Mouse (Mus musculus) neural tube, embryonic 13.5 days (tissue): Measurements from ENCODE around the gene Slc35c2. TPM values are rescaled to one million over a fixed set of nuclear protein-coding genes. Genes with fewer than 3 reads are reported as not detected.

Experiments
- ATAC-seq: fragments of 200-750 bp; cut with Nextera tagmentation; 2 replicates; pipeline ENCODE4 v1.8.0; 2017; ENCODE audit warnings: low read depth, mild to moderate bottlenecking, moderate TSS enrichment, moderate library complexity
- H3K27ac ChIP-seq: fragments of 300-500 bp; sonication (generic); replicated peaks from 2 replicates; pipeline ENCODE4 v1.5.1; 2015; ENCODE audit warnings: moderate library complexity, mild to moderate bottlenecking, inconsistent platforms
- H3K27me3 ChIP-seq: fragments of 300-500 bp; sonication (generic); 2 replicates; pipeline ENCODE4 v1.6.1; 2015; ENCODE audit warnings: mild to moderate bottlenecking, inconsistent platforms
- H3K36me3 ChIP-seq: fragments of 300-500 bp; sonication (generic); 2 replicates; pipeline ENCODE4 v1.6.1; 2015; ENCODE audit warnings: mild to moderate bottlenecking, inconsistent platforms
- H3K4me1 ChIP-seq: fragments of 300-500 bp; sonication (generic); replicated peaks from 2 replicates; pipeline ENCODE4 v1.6.1; 2015; ENCODE audit warnings: inconsistent platforms
- H3K4me2 ChIP-seq: fragments of 300-500 bp; sonication (generic); 2 replicates; pipeline ENCODE4 v1.6.1; 2015; ENCODE audit warnings: inconsistent platforms, mild to moderate bottlenecking, moderate library complexity
- H3K4me3 ChIP-seq: fragments of 300-500 bp; sonication (generic); 2 replicates; pipeline ENCODE4 v1.5.1; 2015; ENCODE audit warnings: mild to moderate bottlenecking, inconsistent platforms
- H3K9ac ChIP-seq: fragments of 300-500 bp; sonication (generic); 2 replicates; pipeline ENCODE4 v1.6.1; 2015; ENCODE audit warnings: moderate library complexity, mild to moderate bottlenecking, inconsistent platforms
- H3K9me3 ChIP-seq: fragments of 300-500 bp; sonication (generic); 2 replicates; pipeline ENCODE4 v1.6.1; 2016; ENCODE audit warnings: inconsistent platforms
- WGBS: fragments of 180-500 bp; shearing (Covaris S2); methylation state at CpG from one replicate; pipeline ENCODE4 v1.1.7; 2015; 5-methylcytosine and 5-hydroxymethylcytosine counted together
- polyA plus RNA-seq: library from polyadenylated mRNA; unstranded; fragments of >200 nt; fragmentation: Nextera tagmentation; extraction: Ambion mirVana; gene quantifications from 2 replicates; pipeline ENCODE4 v1.2.1, GENCODE M21; 2015

The Slc35c2 gene
- polyA plus RNA-seq, 1 experiment from 2014 or later: 57.3 TPM

DNA sequence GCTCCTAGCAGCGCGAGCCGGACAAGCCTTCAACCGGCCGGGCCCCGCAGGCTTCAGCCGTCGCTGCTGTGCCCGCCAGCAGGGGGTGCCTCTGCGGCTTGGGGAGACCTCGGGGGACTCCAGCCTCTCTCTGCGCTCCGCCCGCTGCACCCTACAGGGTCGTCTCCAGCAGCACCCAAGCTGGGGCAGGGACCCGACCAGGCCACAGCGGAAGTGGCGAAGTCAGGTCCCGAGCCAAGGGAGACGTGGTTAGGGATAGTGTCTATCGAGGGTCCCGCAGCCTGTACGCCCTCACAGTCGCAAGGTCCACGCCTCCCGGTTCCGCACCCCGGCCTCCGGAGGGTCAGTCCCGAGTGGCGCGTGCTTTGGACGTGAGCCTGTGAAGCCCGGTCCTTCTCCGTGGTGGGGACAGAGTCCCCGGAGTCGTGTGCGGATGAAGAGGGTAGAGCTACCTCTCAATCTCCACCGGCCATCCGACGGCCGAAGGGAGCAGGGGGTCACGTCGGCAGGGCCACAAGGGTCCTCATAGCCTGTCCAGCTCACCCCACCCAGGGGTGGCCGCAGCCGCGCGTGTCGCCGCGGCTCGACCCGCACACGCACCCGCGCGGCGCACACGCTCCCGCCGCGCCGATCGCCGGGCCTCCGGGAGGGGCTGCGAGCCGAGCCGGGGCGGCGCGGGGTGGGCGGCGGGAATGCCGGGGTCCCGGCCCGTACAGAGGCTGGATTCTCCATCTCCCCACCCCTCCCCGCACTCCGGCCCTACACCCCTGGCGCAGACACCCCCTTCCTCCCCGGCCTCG lies 54.0 kb downstream of the Slc35c2 start:
- 2% methylated on average over 75 of the region's 82 CpGs for WGBS
- peaks cover 96% of the 10 kb centered on the region for H3K27me3 ChIP-seq
- peak; percentile 5; the same call in 1 of the 2 replicates for ATAC-seq

GRCm38 (mm10) chr2:165229050-165229449 lies 58.6 kb downstream of the Slc35c2 start:
- ATAC-seq: no peak
- no peak overlapping the region for H3K4me3 ChIP-seq
- no peak overlapping the region for H3K9ac ChIP-seq
- no peaks in the 10 kb centered on the region for H3K9me3 ChIP-seq
- no peaks in the 10 kb centered on the region for H3K36me3 ChIP-seq
- no peak overlapping the region for H3K27ac ChIP-seq
- H3K27me3 ChIP-seq: peaks cover 99% of the 10 kb centered on the region
- 89% methylated on average over 11 of the region's 11 CpGs for WGBS
- H3K4me2 ChIP-seq: no peak overlapping the region
- H3K4me1 ChIP-seq: peaks cover 42% of the 10 kb centered on the region

More for the DNA sequence above, 54.0 kb downstream of the Slc35c2 start:
- H3K9ac ChIP-seq: peak overlapping the region; percentile 90
- H3K4me1 ChIP-seq: peaks cover 41% of the 10 kb centered on the region
- H3K4me3 ChIP-seq: peak overlapping the region; percentile 66
- peak overlapping the region; percentile 76 for H3K27ac ChIP-seq
- H3K36me3 ChIP-seq: no peaks in the 10 kb centered on the region
- no peaks in the 10 kb centered on the region for H3K9me3 ChIP-seq
- peak overlapping the region; percentile 95 for H3K4me2 ChIP-seq

Other genes starting within 250 kb of the Slc35c2 start
- gene Cd40, start 232.2 kb downstream of the Slc35c2 start, polyA plus RNA-seq: 7.2 and 8.3 TPM in 2 replicates
- not detected in 2 replicates for gene 1700025C18Rik, start 197.1 kb downstream of the Slc35c2 start, polyA plus RNA-seq
- 11.1 and 11.4 TPM in 2 replicates for gene Cdh22, start 53.0 kb downstream of the Slc35c2 start, polyA plus RNA-seq
- 89.8 and 95.7 TPM in 2 replicates for gene Elmo2, start 38.6 kb upstream of the Slc35c2 start, polyA plus RNA-seq
- gene Zfp663, start 80.9 kb upstream of the Slc35c2 start, polyA plus RNA-seq: 6.9 and 7.5 TPM in 2 replicates
- 10.4 and 12.2 TPM in 2 replicates for gene Zfp334, start 100.4 kb upstream of the Slc35c2 start, polyA plus RNA-seq
- gene Ocstamp, start 112.5 kb upstream of the Slc35c2 start, polyA plus RNA-seq: 0.06 and 0.08 TPM in 2 replicates
- 1.0 and 1.2 TPM in 2 replicates for gene Slc13a3, start 185.4 kb upstream of the Slc35c2 start, polyA plus RNA-seq
- 34.8 and 38.0 TPM in 2 replicates for gene Trp53rka, start 205.5 kb upstream of the Slc35c2 start, polyA plus RNA-seq
- 2.6 and 2.9 TPM in 2 replicates for gene Slc2a10, start 215.9 kb upstream of the Slc35c2 start, polyA plus RNA-seq